Mouse (Mus musculus): ENCODE measurements around the gene Mthfd1. TPM values are rescaled to one million over a fixed set of nuclear protein-coding genes. Genes with fewer than 3 reads are reported as not detected.
A peak's percentile ranks its signal among the peaks of the same experiment; 100 is the strongest.

Mthfd1 gene
- polyA plus RNA-seq, 1 experiment from 2014 or later, result 85.5 TPM

DNA sequence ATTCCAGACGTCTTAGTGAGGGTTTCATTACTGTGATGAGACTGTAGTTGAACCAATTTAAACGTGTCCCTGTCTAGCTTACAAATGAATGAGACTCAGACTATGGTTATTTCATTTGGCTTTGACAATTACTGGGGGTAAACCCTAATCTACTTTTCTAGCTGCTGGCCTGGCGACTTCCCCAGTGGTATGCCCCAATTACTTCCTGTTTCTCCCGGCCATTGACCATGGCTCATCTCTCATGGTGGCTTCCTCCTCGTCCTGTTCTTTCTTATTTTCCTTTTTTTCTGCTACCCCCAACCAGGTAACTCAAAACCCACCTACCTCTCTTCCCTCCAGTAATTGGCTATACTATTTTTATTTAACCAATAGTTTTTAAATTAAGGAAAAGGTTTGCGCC is 9.9 kb downstream of the Mthfd1 start:
- Histone ChIP-seq H3K9me3 (replicated peaks; ENCODE audit: control insufficient read depth, low read length) (no peaks in the 10 kb centered on the region), H3K4me1 (ENCODE audit: control insufficient read depth, insufficient read depth, low read length) (no peaks in the 10 kb centered on the region), H3K4me2 (ENCODE audit: low read depth, low read length) (no peak overlapping the region), H3K27ac (replicated peaks; ENCODE audit: low read depth, low read length) (no peak overlapping the region), H3K27me3 (ENCODE audit: control insufficient read depth, insufficient read depth, low read length) (no peaks in the 10 kb centered on the region), H3K36me3 (replicated peaks; ENCODE audit: control insufficient read depth, insufficient read depth, low read depth, low read length) (no peaks in the 10 kb centered on the region), H3K4me3 (ENCODE audit: low read depth, low read length) (no peak overlapping the region), H3K9ac (replicated peaks; ENCODE audit: low read length) (no peak overlapping the region)
- DNase-seq (ENCODE audit: low spot score) (no peak), ATAC-seq (replicated peaks; ENCODE audit: insufficient number of reproducible peaks, low FRiP score, low TSS enrichment, low read depth) (no peak)
- 72% methylated on average over 6 of the region's 6 CpGs for WGBS

DNA sequence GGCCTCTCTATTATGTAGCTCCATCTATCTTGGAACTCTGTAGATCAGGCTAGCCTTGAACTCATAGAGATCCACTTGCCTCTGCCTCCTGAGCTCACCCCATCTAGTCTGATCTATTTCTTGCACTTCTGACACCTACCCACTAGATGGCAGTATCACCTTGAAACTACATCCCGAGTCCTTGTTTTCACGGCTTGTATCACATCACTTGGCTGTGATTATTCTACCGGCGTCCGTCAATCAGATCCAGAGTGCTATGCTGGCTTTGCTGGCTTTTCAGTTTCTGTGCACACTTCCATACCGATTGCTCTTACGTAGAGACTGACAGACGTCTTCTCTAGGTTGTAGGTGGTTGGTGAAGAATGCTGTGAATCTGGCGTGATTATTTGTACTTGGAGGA is 11.8 kb downstream of the Mthfd1 start:
- 82% methylated on average over 9 of the region's 9 CpGs for WGBS
- peak; percentile 71 for DNase-seq (ENCODE audit: low spot score)
- H3K9me3 ChIP-seq (replicated peaks; ENCODE audit: control insufficient read depth, low read length), result no peaks in the 10 kb centered on the region
- no peaks in the 10 kb centered on the region for H3K36me3 ChIP-seq (replicated peaks; ENCODE audit: control insufficient read depth, insufficient read depth, low read depth, low read length)
- no peak for ATAC-seq (replicated peaks; ENCODE audit: insufficient number of reproducible peaks, low FRiP score, low TSS enrichment, low read depth)
- no peaks in the 10 kb centered on the region for H3K4me1 ChIP-seq (ENCODE audit: control insufficient read depth, insufficient read depth, low read length)
- no peak overlapping the region for H3K4me3 ChIP-seq (ENCODE audit: low read depth, low read length)
- no peak overlapping the region for H3K4me2 ChIP-seq (ENCODE audit: low read depth, low read length)
- no peak overlapping the region for H3K9ac ChIP-seq (replicated peaks; ENCODE audit: low read length)
- no peaks in the 10 kb centered on the region for H3K27me3 ChIP-seq (ENCODE audit: control insufficient read depth, insufficient read depth, low read length)
- H3K27ac ChIP-seq (replicated peaks; ENCODE audit: low read depth, low read length), result no peak overlapping the region

DNA sequence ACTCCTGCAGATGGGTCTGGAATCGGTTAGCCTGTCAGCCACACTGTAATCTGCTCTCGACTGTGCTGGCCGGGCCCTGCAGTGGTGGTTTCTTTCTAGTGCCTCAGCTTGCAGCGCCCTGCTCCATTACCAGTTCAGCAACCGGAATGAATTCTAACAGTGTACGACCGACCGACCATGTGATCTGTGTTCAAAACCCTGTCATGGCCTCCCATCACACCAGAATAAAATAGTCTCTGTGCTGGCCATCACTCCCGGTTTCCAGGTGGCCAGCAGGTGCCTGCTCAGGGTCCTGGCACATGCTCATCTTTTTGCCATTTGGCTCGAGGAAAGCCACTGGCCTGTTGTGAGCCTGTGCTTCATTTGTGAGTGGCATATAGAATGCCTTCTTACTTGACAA is 13.6 kb downstream of the Mthfd1 start:
- Histone ChIP-seq H3K36me3 (replicated peaks; ENCODE audit: control insufficient read depth, insufficient read depth, low read depth, low read length) (no peaks in the 10 kb centered on the region), H3K27me3 (ENCODE audit: control insufficient read depth, insufficient read depth, low read length) (no peaks in the 10 kb centered on the region), H3K9me3 (replicated peaks; ENCODE audit: control insufficient read depth, low read length) (no peaks in the 10 kb centered on the region), H3K9ac (replicated peaks; ENCODE audit: low read length) (no peak overlapping the region), H3K4me2 (ENCODE audit: low read depth, low read length) (no peak overlapping the region), H3K4me1 (ENCODE audit: control insufficient read depth, insufficient read depth, low read length) (no peaks in the 10 kb centered on the region), H3K4me3 (ENCODE audit: low read depth, low read length) (no peak overlapping the region), H3K27ac (replicated peaks; ENCODE audit: low read depth, low read length) (no peak overlapping the region)
- no peak for DNase-seq (ENCODE audit: low spot score)
- WGBS, result 86% methylated on average over 10 of the region's 10 CpGs
- no peak for ATAC-seq (replicated peaks; ENCODE audit: insufficient number of reproducible peaks, low FRiP score, low TSS enrichment, low read depth)

DNA sequence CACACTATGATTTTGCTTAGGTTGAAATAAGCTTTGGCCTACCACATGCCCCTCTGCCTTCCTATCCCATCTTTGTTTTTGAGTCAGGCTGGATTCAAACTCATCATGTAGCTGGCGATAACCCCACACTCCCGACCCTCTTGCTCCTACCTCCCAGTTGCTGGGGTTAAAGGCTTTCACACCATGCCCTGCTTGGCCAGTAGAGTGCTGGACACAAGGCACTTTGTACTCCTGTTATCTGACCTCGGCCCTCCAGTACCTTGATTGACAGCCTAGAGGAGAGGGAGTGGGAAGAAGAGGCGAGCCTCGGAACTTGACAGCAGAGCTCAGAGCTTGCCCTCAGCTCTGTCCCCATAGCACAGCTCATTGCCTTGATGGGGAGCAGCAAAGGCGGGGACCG is 14.1 kb downstream of the Mthfd1 start:
- no peak overlapping the region for H3K27ac ChIP-seq (replicated peaks; ENCODE audit: low read depth, low read length)
- H3K4me1 ChIP-seq (ENCODE audit: control insufficient read depth, insufficient read depth, low read length), result no peaks in the 10 kb centered on the region
- 52% methylated on average over 7 of the region's 7 CpGs for WGBS
- no peak overlapping the region for H3K4me2 ChIP-seq (ENCODE audit: low read depth, low read length)
- H3K9ac ChIP-seq (replicated peaks; ENCODE audit: low read length), result no peak overlapping the region
- no peaks in the 10 kb centered on the region for H3K9me3 ChIP-seq (replicated peaks; ENCODE audit: control insufficient read depth, low read length)
- H3K4me3 ChIP-seq (ENCODE audit: low read depth, low read length), result no peak overlapping the region
- ATAC-seq (replicated peaks; ENCODE audit: insufficient number of reproducible peaks, low FRiP score, low TSS enrichment, low read depth) (no peak), DNase-seq (ENCODE audit: low spot score) (no peak)
- no peaks in the 10 kb centered on the region for H3K27me3 ChIP-seq (ENCODE audit: control insufficient read depth, insufficient read depth, low read length)
- no peaks in the 10 kb centered on the region for H3K36me3 ChIP-seq (replicated peaks; ENCODE audit: control insufficient read depth, insufficient read depth, low read depth, low read length)

DNA sequence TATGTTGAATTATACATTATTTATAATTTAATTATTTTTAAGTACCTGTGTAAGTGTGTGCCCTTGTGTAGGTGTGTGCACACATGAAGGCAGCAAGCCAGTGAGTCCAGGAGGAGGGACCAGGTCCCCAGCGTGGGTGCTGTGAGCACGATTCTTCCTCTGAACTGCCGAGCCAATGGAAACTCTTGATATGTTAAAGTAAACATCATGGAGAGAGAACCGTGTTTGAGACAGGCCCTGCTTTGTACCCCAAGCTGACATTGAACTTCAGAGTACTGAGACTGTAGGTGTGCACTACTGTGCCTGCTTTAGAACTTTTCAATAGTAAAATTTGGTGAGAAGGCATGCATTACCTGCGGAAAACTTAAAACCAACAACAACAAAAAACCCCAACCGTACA is 16.4 kb downstream of the Mthfd1 start:
- no peak overlapping the region for H3K9ac ChIP-seq (replicated peaks; ENCODE audit: low read length)
- no peaks in the 10 kb centered on the region for H3K9me3 ChIP-seq (replicated peaks; ENCODE audit: control insufficient read depth, low read length)
- no peaks in the 10 kb centered on the region for H3K36me3 ChIP-seq (replicated peaks; ENCODE audit: control insufficient read depth, insufficient read depth, low read depth, low read length)
- 88% methylated on average over 6 of the region's 6 CpGs for WGBS
- H3K27ac ChIP-seq (replicated peaks; ENCODE audit: low read depth, low read length), result no peak overlapping the region
- DNase-seq (ENCODE audit: low spot score), result no peak
- no peak overlapping the region for H3K4me3 ChIP-seq (ENCODE audit: low read depth, low read length)
- no peaks in the 10 kb centered on the region for H3K4me1 ChIP-seq (ENCODE audit: control insufficient read depth, insufficient read depth, low read length)
- ATAC-seq (replicated peaks; ENCODE audit: insufficient number of reproducible peaks, low FRiP score, low TSS enrichment, low read depth), result no peak
- no peak overlapping the region for H3K4me2 ChIP-seq (ENCODE audit: low read depth, low read length)
- H3K27me3 ChIP-seq (ENCODE audit: control insufficient read depth, insufficient read depth, low read length), result no peaks in the 10 kb centered on the region

DNA sequence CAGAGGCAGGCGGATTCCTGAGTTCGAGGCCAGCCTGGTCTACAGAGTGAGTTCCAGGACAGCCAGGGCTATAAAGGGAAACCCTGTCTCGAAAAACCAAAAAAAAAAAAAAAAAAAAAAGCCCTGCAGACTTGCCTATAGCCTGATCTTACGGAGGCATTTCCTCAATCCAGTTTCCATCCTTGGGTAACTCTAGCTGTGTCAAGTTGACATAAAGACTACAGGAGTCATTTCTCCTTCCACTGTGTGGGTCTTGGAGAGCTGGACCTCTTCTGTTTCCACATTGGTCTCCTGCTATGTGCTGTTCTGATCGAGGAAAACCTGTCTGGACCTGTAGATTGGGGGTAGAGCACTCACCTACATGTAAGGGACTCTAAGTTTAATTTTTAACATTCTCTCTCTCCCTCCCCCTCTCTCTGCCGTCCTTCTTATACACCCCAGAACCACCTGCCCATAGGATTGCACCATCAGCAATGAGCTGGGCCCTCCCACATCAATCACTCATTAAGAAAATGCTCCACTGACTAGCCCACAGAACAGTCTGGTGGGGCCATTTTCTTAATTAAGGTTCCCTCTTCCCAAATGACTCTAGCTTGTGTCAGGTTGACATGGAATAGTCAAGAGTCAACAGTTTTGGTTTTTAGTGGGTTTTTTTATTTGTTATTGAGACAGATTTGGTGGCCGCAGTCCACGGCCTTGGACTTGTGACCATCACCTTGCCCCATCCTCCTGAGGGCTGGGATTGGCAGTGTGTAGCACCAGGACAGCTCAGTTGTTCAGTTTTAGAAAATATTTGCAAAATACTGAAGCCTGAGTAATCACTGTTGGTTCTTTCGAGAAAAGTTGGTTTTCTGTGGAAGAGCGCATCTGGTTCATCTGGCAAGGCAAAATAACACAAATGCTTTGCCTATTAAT is 17.8 kb downstream of the Mthfd1 start:
- Histone ChIP-seq H3K36me3 (replicated peaks; ENCODE audit: control insufficient read depth, insufficient read depth, low read depth, low read length) (no peaks in the 10 kb centered on the region), H3K4me1 (ENCODE audit: control insufficient read depth, insufficient read depth, low read length) (no peaks in the 10 kb centered on the region), H3K4me2 (ENCODE audit: low read depth, low read length) (no peak overlapping the region), H3K9ac (replicated peaks; ENCODE audit: low read length) (no peak overlapping the region), H3K9me3 (replicated peaks; ENCODE audit: control insufficient read depth, low read length) (no peaks in the 10 kb centered on the region), H3K27me3 (ENCODE audit: control insufficient read depth, insufficient read depth, low read length) (no peaks in the 10 kb centered on the region), H3K4me3 (ENCODE audit: low read depth, low read length) (no peak overlapping the region), H3K27ac (replicated peaks; ENCODE audit: low read depth, low read length) (no peak overlapping the region)
- ATAC-seq (replicated peaks; ENCODE audit: insufficient number of reproducible peaks, low FRiP score, low TSS enrichment, low read depth) (no peak), DNase-seq (ENCODE audit: low spot score) (no peak)
- WGBS, result 92% methylated on average over 10 of the region's 10 CpGs

DNA sequence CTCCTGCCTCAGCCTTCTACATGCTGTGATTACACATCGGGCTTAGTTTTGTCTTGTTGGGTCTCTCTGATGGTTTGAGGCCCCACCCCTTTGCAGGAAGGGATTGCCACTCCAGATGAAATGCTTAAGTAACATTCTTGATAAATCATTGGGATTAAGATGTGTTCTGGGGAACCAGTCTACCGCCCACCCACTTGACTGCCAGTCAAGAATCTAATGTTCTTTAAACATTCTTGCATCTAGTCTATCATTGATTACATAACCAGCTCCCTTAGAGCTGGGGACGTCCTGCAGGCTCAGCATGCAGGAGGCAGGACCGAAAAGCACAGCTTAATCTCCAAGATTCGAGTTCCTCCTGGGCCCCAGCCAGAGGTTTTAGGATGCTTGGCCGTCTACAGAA is 23.1 kb downstream of the Mthfd1 start:
- WGBS, result 87% methylated on average over 6 of the region's 6 CpGs
- Histone ChIP-seq H3K4me1 (ENCODE audit: control insufficient read depth, insufficient read depth, low read length) (no peaks in the 10 kb centered on the region), H3K9me3 (replicated peaks; ENCODE audit: control insufficient read depth, low read length) (no peaks in the 10 kb centered on the region), H3K27me3 (ENCODE audit: control insufficient read depth, insufficient read depth, low read length) (no peaks in the 10 kb centered on the region), H3K4me2 (ENCODE audit: low read depth, low read length) (no peak overlapping the region), H3K9ac (replicated peaks; ENCODE audit: low read length) (no peak overlapping the region), H3K27ac (replicated peaks; ENCODE audit: low read depth, low read length) (no peak overlapping the region), H3K36me3 (replicated peaks; ENCODE audit: control insufficient read depth, insufficient read depth, low read depth, low read length) (no peaks in the 10 kb centered on the region), H3K4me3 (ENCODE audit: low read depth, low read length) (no peak overlapping the region)
- ATAC-seq (replicated peaks; ENCODE audit: insufficient number of reproducible peaks, low FRiP score, low TSS enrichment, low read depth), result no peak
- no peak for DNase-seq (ENCODE audit: low spot score)

DNA sequence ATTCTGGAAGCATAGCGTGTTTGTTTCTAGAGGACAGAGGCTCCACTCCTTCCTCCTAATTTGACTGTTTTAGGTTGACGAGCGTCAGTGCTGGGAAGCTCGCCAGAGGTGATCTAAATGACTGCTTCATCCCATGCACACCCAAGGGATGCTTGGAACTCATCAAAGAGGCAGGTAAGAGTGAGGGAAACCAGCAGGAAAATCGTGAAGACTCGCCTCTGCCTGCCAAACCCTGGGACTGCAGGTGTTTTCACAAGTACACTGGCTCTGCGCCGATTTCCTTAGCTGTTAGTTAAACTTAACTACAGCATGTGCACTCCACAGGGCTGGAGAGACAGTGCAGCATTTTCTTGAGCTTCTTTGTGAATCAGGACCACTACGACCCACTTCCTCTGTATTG is 25.5 kb downstream of the Mthfd1 start:
- no peak overlapping the region for H3K9ac ChIP-seq (replicated peaks; ENCODE audit: low read length)
- H3K27me3 ChIP-seq (ENCODE audit: control insufficient read depth, insufficient read depth, low read length), result no peaks in the 10 kb centered on the region
- H3K27ac ChIP-seq (replicated peaks; ENCODE audit: low read depth, low read length), result no peak overlapping the region
- H3K9me3 ChIP-seq (replicated peaks; ENCODE audit: control insufficient read depth, low read length), result no peaks in the 10 kb centered on the region
- no peak for ATAC-seq (replicated peaks; ENCODE audit: insufficient number of reproducible peaks, low FRiP score, low TSS enrichment, low read depth)
- no peaks in the 10 kb centered on the region for H3K4me1 ChIP-seq (ENCODE audit: control insufficient read depth, insufficient read depth, low read length)
- no peak overlapping the region for H3K4me2 ChIP-seq (ENCODE audit: low read depth, low read length)
- H3K4me3 ChIP-seq (ENCODE audit: low read depth, low read length), result no peak overlapping the region
- 84% methylated on average over 9 of the region's 9 CpGs for WGBS
- no peaks in the 10 kb centered on the region for H3K36me3 ChIP-seq (replicated peaks; ENCODE audit: control insufficient read depth, insufficient read depth, low read depth, low read length)
- no peak for DNase-seq (ENCODE audit: low spot score)
